Mouse (Mus musculus) MEL (cell line): ENCODE data around the gene Dcst1. TPM values are rescaled to one million over a fixed set of nuclear protein-coding genes. Genes with fewer than 3 reads are reported as not detected.

Experiments used
- DNase-seq: peaks from one replicate; pipeline ENCODE4 v3.0.0; 2011; ENCODE audit warnings: low read depth, low spot score
- H3K27ac ChIP-seq: 2 replicates; pipeline ENCODE4 v1.5.1; 2012; ENCODE audit warnings: low read depth, mild to moderate bottlenecking, control low read depth, low read length, moderate library complexity; ENCODE audit not compliant: control insufficient read depth
- H3K27me3 ChIP-seq, 2 experiments: fragments of 150-350 bp in 1 of 2; sonication (generic) in 1 of 2; 2 replicates each; pipeline ENCODE4 v1.6.1; 2012; ENCODE audit warnings: low read length in 2 of 2, mild to moderate bottlenecking in 2 of 2, improper control_type of control experiment in 1 of 2, moderate library complexity in 1 of 2; ENCODE audit not compliant: insufficient read depth in 2 of 2, control insufficient read depth in 1 of 2
- H3K36me3 ChIP-seq, 2 experiments: 2 replicates each; pipeline ENCODE4 v1.6.1; 2012 to 2014; ENCODE audit warnings: low read length in 2 of 2, improper control_type of control experiment in 1 of 2, inconsistent platforms in 1 of 2, mild to moderate bottlenecking in 1 of 2; ENCODE audit not compliant: insufficient read depth in 2 of 2, control insufficient read depth in 1 of 2
- H3K4me1 ChIP-seq, 2 experiments: fragments of 150-350 bp in 1 of 2; sonication (generic) in 1 of 2; 2 replicates each; pipeline ENCODE4 v1.6.1; 2012; ENCODE audit warnings: low read length in 2 of 2, improper control_type of control experiment in 1 of 2, mild to moderate bottlenecking in 1 of 2; ENCODE audit not compliant: insufficient read depth in 2 of 2, control insufficient read depth in 1 of 2
- H3K4me3 ChIP-seq, 2 experiments: fragments of 150-350 bp in 1 of 2; sonication (generic) in 1 of 2; 2 replicates each; pipeline ENCODE4 v1.5.1; 2012; ENCODE audit warnings: low read depth in 2 of 2, low read length in 2 of 2, mild to moderate bottlenecking in 2 of 2, moderate library complexity in 2 of 2, control low read depth in 1 of 2, improper control_type of control experiment in 1 of 2; ENCODE audit not compliant: control insufficient read depth in 1 of 2, insufficient read depth in 1 of 2
- H3K79me2 ChIP-seq: 2 replicates; pipeline ENCODE4 v1.6.1; 2012; ENCODE audit warnings: mild to moderate bottlenecking, low read length, moderate library complexity; ENCODE audit not compliant: control insufficient read depth, poor library complexity, insufficient read depth
- H3K9ac ChIP-seq: 2 replicates; pipeline ENCODE4 v1.6.1; 2012; ENCODE audit warnings: low read depth, mild to moderate bottlenecking, control low read depth, low read length, moderate library complexity; ENCODE audit not compliant: control insufficient read depth, poor library complexity, severe bottlenecking
- H3K9me3 ChIP-seq: fragments of 150-350 bp; sonication (generic); replicated peaks from 2 replicates; pipeline ENCODE4 v1.6.1; 2012; ENCODE audit warnings: mild to moderate bottlenecking, low read length, improper control_type of control experiment, moderate library complexity; ENCODE audit not compliant: insufficient read depth
- CHD2 ChIP-seq: IDR thresholded peaks from 2 replicates; pipeline ENCODE4 v1.6.1; 2011; ENCODE audit warnings: low read length, improper control_type of control experiment
- CTCF ChIP-seq, 3 experiments: IDR thresholded peaks in 2 of 3; conservative IDR thresholded peaks in 1 of 3; 2 replicates each; pipeline ENCODE4 v1.5.1; 2011 to 2012; ENCODE audit warnings: low read length in 3 of 3, low read depth in 2 of 3, mild to moderate bottlenecking in 2 of 3, improper control_type of control experiment in 1 of 3, inconsistent platforms in 1 of 3, mixed read lengths in 1 of 3, moderate library complexity in 1 of 3; ENCODE audit not compliant: control insufficient read depth in 1 of 3, insufficient read depth in 1 of 3, poor library complexity in 1 of 3, severe bottlenecking in 1 of 3
- ELF1 ChIP-seq: IDR thresholded peaks from 2 replicates; pipeline ENCODE4 v1.6.1; 2014; ENCODE audit warnings: low read depth, mild to moderate bottlenecking, inconsistent platforms, low read length, improper control_type of control experiment, moderate library complexity
- EP300 ChIP-seq, 2 experiments: IDR thresholded peaks; 2 replicates each; pipeline ENCODE4 v1.6.1; 2011; ENCODE audit warnings: improper control_type of control experiment in 2 of 2, low read length in 2 of 2, low read depth in 1 of 2, mild to moderate bottlenecking in 1 of 2
- GATA1 ChIP-seq: IDR thresholded peaks from 2 replicates; pipeline ENCODE4 v1.6.1; 2011; ENCODE audit warnings: low read depth, low read length, improper control_type of control experiment
- HCFC1 ChIP-seq: IDR thresholded peaks from 2 replicates; pipeline ENCODE4 v1.6.1; 2012; ENCODE audit warnings: low read depth, mild to moderate bottlenecking, inconsistent platforms, low read length, improper control_type of control experiment, moderate library complexity
- KAT2A ChIP-seq: conservative IDR thresholded peaks from 2 replicates; pipeline ENCODE4 v1.6.1; 2012; ENCODE audit warnings: low read depth, low read length, improper control_type of control experiment, inconsistent platforms
- MAFK ChIP-seq: IDR thresholded peaks from 2 replicates; pipeline ENCODE4 v1.6.1; 2011; ENCODE audit warnings: low read depth, mild to moderate bottlenecking, low read length, improper control_type of control experiment, borderline replicate concordance
- MAX ChIP-seq: IDR thresholded peaks from 2 replicates; pipeline ENCODE4 v1.6.1; 2011; ENCODE audit warnings: low read length, improper control_type of control experiment
- MAZ ChIP-seq: IDR thresholded peaks from 2 replicates; pipeline ENCODE4 v1.6.1; 2012; ENCODE audit warnings: low read depth, mild to moderate bottlenecking, inconsistent platforms, low read length, improper control_type of control experiment
- MEF2A ChIP-seq: IDR thresholded peaks from 2 replicates; pipeline ENCODE4 v1.6.1; 2014; ENCODE audit warnings: low read depth, mild to moderate bottlenecking, inconsistent platforms, low read length, improper control_type of control experiment; ENCODE audit not compliant: poor library complexity, insufficient replicate concordance, severe bottlenecking; ENCODE audit errors: extremely low read depth
- MXI1 ChIP-seq: IDR thresholded peaks from 2 replicates; pipeline ENCODE4 v1.6.1; 2011; ENCODE audit warnings: mild to moderate bottlenecking, low read depth, low read length, improper control_type of control experiment
- MYB ChIP-seq: IDR thresholded peaks from 2 replicates; pipeline ENCODE4 v1.6.1; 2011; ENCODE audit warnings: mild to moderate bottlenecking, low read depth, low read length, improper control_type of control experiment
- MYC ChIP-seq: IDR thresholded peaks from 2 replicates; pipeline ENCODE4 v1.6.1; 2011; ENCODE audit warnings: low read depth, mild to moderate bottlenecking, low read length, improper control_type of control experiment, moderate library complexity
- NELFE ChIP-seq: IDR thresholded peaks from 2 replicates; pipeline ENCODE4 v1.6.1; 2011; ENCODE audit warnings: low read depth, low read length, improper control_type of control experiment
- NRF1 ChIP-seq: IDR thresholded peaks from 2 replicates; pipeline ENCODE4 v1.6.1; 2014; ENCODE audit warnings: low read depth, mild to moderate bottlenecking, inconsistent platforms, low read length, improper control_type of control experiment, moderate library complexity; ENCODE audit not compliant: poor library complexity, insufficient read depth, severe bottlenecking
- POLR2A ChIP-seq, 2 experiments: IDR thresholded peaks; 2 replicates each; pipeline ENCODE4 v1.6.1; 2011 to 2012; ENCODE audit warnings: low read length in 2 of 2, mild to moderate bottlenecking in 2 of 2, control low read depth in 1 of 2, improper control_type of control experiment in 1 of 2, low read depth in 1 of 2, moderate library complexity in 1 of 2; ENCODE audit not compliant: control insufficient read depth in 1 of 2, insufficient read depth in 1 of 2, poor library complexity in 1 of 2
- POLR2AphosphoS2 ChIP-seq: IDR thresholded peaks from 2 replicates; pipeline ENCODE4 v1.6.1; 2011; ENCODE audit warnings: low read length, improper control_type of control experiment
- POLR2AphosphoS5 ChIP-seq: IDR thresholded peaks from 2 replicates; pipeline ENCODE4 v1.6.1; 2012; ENCODE audit warnings: low read depth, borderline replicate concordance, mild to moderate bottlenecking, inconsistent platforms, low read length, moderate library complexity, mixed read lengths
- RAD21 ChIP-seq: IDR thresholded peaks from 2 replicates; pipeline ENCODE4 v1.6.1; 2011; ENCODE audit warnings: mild to moderate bottlenecking, low read depth, low read length, improper control_type of control experiment
- SIN3A ChIP-seq: IDR thresholded peaks from 2 replicates; pipeline ENCODE4 v1.6.1; 2012; ENCODE audit warnings: low read length, improper control_type of control experiment, inconsistent platforms
- SMC3 ChIP-seq: IDR thresholded peaks from 2 replicates; pipeline ENCODE4 v1.6.1; 2011; ENCODE audit warnings: low read depth, low read length, improper control_type of control experiment
- TAL1 ChIP-seq: IDR thresholded peaks from 2 replicates; pipeline ENCODE4 v1.6.1; 2012; ENCODE audit warnings: mild to moderate bottlenecking, inconsistent platforms, low read length, moderate library complexity, mixed read lengths
- TBP ChIP-seq: IDR thresholded peaks from 2 replicates; pipeline ENCODE4 v1.8.0; 2011; ENCODE audit warnings: low read depth, low read length, improper control_type of control experiment
- TCF12 ChIP-seq: IDR thresholded peaks from 2 replicates; pipeline ENCODE4 v1.6.1; 2014; ENCODE audit warnings: low read depth, mild to moderate bottlenecking, inconsistent platforms, low read length, improper control_type of control experiment, moderate library complexity
- UBTF ChIP-seq: IDR thresholded peaks from 2 replicates; pipeline ENCODE4 v1.6.1; 2012; ENCODE audit warnings: low read depth, mild to moderate bottlenecking, inconsistent platforms, low read length, improper control_type of control experiment, moderate library complexity, borderline replicate concordance; ENCODE audit not compliant: insufficient read depth
- USF1 ChIP-seq: IDR thresholded peaks from 2 replicates; pipeline ENCODE4 v1.6.1; 2014; ENCODE audit warnings: low read depth, mild to moderate bottlenecking, inconsistent platforms, low read length, improper control_type of control experiment, moderate library complexity
- USF2 ChIP-seq, 2 experiments: IDR thresholded peaks; 2 replicates each; pipeline ENCODE4 v1.6.1; 2011 to 2012; ENCODE audit warnings: improper control_type of control experiment in 2 of 2, low read length in 2 of 2, borderline replicate concordance in 1 of 2, inconsistent platforms in 1 of 2, low read depth in 1 of 2, mild to moderate bottlenecking in 1 of 2; ENCODE audit not compliant: insufficient read depth in 1 of 2
- ZKSCAN1 ChIP-seq: IDR thresholded peaks from 2 replicates; pipeline ENCODE4 v1.6.1; 2012; ENCODE audit warnings: low read depth, mild to moderate bottlenecking, inconsistent platforms, low read length, improper control_type of control experiment, moderate library complexity
- ZMIZ1 ChIP-seq: IDR thresholded peaks from 2 replicates; pipeline ENCODE4 v1.6.1; 2012; ENCODE audit warnings: low read depth, mild to moderate bottlenecking, inconsistent platforms, low read length, improper control_type of control experiment, moderate library complexity
- polyA plus RNA-seq, 2 experiments: library from polyadenylated mRNA; stranded (reverse) in 1 of 2; unstranded in 1 of 2; fragments of >175 nt in 1 of 2; fragments of >200 nt in 1 of 2; gene quantifications; 2 replicates each; pipeline versions ENCODE4 v1.2.1 to v1.2.4; 2012; ENCODE audit warnings: low replicate concordance in 2 of 2, low read depth in 1 of 2; ENCODE audit not compliant: insufficient read length in 2 of 2, insufficient read depth in 1 of 2, missing spikeins in 1 of 2
- total RNA-seq: library from RNA; depleted of rRNA; stranded (reverse); fragments of 300-350 nt; gene quantifications from 2 replicates; pipeline ENCODE4 v1.2.3, GENCODE M21; 2012

Dcst1 gene
- total and polyA plus RNA-seq, 3 experiments, result 0.08 to 0.29 TPM; not detected in 1

DNA sequence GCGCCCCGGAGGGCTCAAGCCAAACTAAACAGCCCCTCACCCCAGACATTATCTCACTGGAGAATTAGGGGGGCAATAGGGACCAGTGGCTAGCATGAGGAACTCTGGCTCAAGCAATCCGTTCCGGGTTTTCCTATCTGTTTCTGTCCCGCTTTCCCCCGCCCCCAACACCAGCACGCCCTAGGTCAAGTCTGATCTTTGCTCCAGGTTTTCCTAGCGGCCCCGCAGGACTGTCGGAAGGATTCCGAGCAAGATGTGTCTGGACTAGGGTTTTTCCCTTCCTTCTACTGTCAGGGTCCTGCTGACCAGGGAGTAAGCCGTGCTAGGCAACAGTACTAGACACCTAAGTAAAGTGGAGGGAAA is 29.8 kb upstream of the Dcst1 start:
- peak; percentile 94 for DNase-seq
- peaks cover 0 to 17% of the 10 kb centered on the region in 2 experiments; a peak in 2 of 4 replicates for H3K36me3 ChIP-seq
- H3K79me2 ChIP-seq, result peaks cover 16% of the 10 kb centered on the region
- H3K27me3 ChIP-seq, result no peaks in the 10 kb centered on the region
- H3K9me3 ChIP-seq, result no peaks in the 10 kb centered on the region
- peak overlapping the region; percentile 73 for H3K9ac ChIP-seq
- peak overlapping the region; percentile 75 to 78 for H3K4me3 ChIP-seq
- peaks cover 11 to 22% of the 10 kb centered on the region in 2 experiments for H3K4me1 ChIP-seq
- H3K27ac ChIP-seq, result peak overlapping the region; percentile 75
- TF ChIP-seq MAZ (peak; percentile 98), GATA1 (peak; percentile 9; the same call in 1 of the 2 replicates), SIN3A (peak; percentile 99), ELF1 (no peak), MXI1 (peak; percentile 78), POLR2A (IDR thresholded peaks at IDR 0.05; ENCODE audit: control insufficient read depth in 1 of 2, insufficient read depth in 1 of 2, low read depth in 1 of 2, low read length in 2 of 2, poor library complexity in 1 of 2) (peak in 1 of 2 experiments; percentile 47; a peak in 1 of 4 replicates), TCF12 (peak; percentile 3; the same call in 1 of the 2 replicates), NRF1 (no peak), HCFC1 (peak; percentile 77), TBP (peak; percentile 66; the same call in 1 of the 2 replicates), CHD2 (peak; percentile 10; the same call in 1 of the 2 replicates), ZMIZ1 (no peak), UBTF (no peak)

DNA sequence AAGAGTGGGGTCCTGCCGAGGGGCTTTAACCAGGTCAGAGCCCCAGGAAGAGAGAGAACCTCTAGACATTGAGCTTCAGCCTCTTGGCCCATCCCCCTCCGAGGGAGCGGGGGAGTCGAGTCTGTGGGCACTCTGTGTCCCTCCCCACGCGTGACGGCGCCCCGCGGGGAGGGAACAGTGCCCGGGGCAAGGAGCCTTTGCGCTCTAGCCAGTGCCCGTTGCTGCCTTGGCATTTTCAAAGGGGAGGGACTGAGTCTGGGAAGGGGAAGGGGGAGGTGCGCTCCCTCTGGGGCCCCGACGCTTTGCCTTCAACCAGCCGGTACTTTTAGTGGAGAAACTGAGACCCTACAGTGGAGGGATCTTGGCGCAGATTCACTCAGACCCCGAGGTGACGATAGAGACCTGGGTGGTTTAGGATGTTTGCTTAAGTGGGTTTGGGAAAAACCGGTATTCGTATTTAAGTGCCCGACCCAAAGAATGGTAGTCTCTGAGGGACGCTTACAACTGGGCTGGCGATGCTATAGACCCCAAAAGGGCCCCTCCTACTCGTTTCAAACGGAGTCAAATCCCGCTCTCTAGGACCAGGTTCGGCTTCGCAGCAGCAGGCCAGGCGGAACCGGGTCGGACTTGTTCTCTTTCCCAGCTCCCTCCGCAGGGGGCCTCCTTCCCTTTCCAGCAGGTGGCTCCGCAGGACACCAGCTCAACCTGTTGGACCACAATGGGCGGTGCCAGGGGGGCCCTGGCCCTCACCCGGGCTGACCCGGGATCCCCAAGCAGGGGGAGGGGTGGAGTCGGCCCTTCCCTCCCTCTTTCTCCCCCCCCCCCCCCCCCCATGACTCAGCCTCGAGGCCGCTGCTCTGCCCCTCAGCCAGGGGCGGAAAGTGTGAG is 29.2 kb upstream of the Dcst1 start, which contains the start of gene Zbtb7b:
TSS of gene Zbtb7b (minus strand) at position 771 of the 888 bp plus-strand sequence.
- no peaks in the 10 kb centered on the region for H3K9me3 ChIP-seq
- peak within 1 kb of the TSS; percentile 75 for H3K27ac ChIP-seq
- peaks cover 16% of the 10 kb centered on the region for H3K79me2 ChIP-seq
- H3K27me3 ChIP-seq, result no peaks in the 10 kb centered on the region
- peaks cover 14 to 28% of the 10 kb centered on the region in 2 experiments for H3K4me1 ChIP-seq
- H3K9ac ChIP-seq, result peak within 1 kb of the TSS; percentile 73
- peak within 1 kb of the TSS; percentile 75 to 78 for H3K4me3 ChIP-seq
- peak; percentile 92 for DNase-seq
- H3K36me3 ChIP-seq, result peaks cover 0 to 24% of the 10 kb centered on the region in 2 experiments; a peak in 2 of 4 replicates
- TF ChIP-seq SMC3, result no peak
- peak in 2 of 3 experiments; percentile 7 to 20; a peak in 2 of 6 replicates for TF ChIP-seq CTCF (IDR thresholded peaks at IDR 0.05 in 2 of 3, conservative IDR thresholded peaks at IDR 0.05 in 1 of 3; ENCODE audit: control insufficient read depth in 1 of 3, insufficient read depth in 1 of 3, low read depth in 2 of 3, low read length in 3 of 3, poor library complexity in 1 of 3, severe bottlenecking in 1 of 3)
- TF ChIP-seq ZKSCAN1, result 0 out of 2 replicates have a peak, but pooled peaks have one; percentile 34
- TF ChIP-seq MYB, result 0 out of 2 replicates have a peak, but pooled peaks have one; percentile 19
- TF ChIP-seq MAFK, result no peak
- no peak for TF ChIP-seq USF2 (IDR thresholded peaks at IDR 0.05; ENCODE audit: borderline replicate concordance in 1 of 2, insufficient read depth in 1 of 2, low read depth in 1 of 2, low read length in 2 of 2)
- no peak; the same call in 1 of the 2 replicates for TF ChIP-seq POLR2AphosphoS2
- TF ChIP-seq MYC, result peak; percentile 34; the same call in 1 of the 2 replicates
- TF ChIP-seq POLR2AphosphoS5, result no peak
- no peak; the same call in 1 of the 2 replicates for TF ChIP-seq RAD21
- TF ChIP-seq USF1, result no peak
- TF ChIP-seq MAZ, result no peak
- peak; percentile 38 for TF ChIP-seq MAX
- no peak; the same call in 1 of the 2 replicates for TF ChIP-seq KAT2A
- no peak for TF ChIP-seq TAL1
- peak; percentile 46; the same call in 1 of the 2 replicates for TF ChIP-seq MEF2A
- peak in 1 of 2 experiments; percentile 18; a peak in 1 of 4 replicates for TF ChIP-seq EP300 (IDR thresholded peaks at IDR 0.05; ENCODE audit: low read depth in 1 of 2, low read length in 2 of 2)
- TF ChIP-seq NELFE, result peak; percentile 26
